ENCODE assay signal across 10 mouse cellular contexts in genomic region chr10:88056950-88057649, GRCm38 (mm10). TPM values are rescaled to one million over a fixed set of nuclear protein-coding genes. Genes with fewer than 3 reads are reported as not detected.
A peak's percentile ranks its signal among the peaks of the same experiment; 100 is the strongest.
DNase-seq lines count a peak whose midpoint lies in the region; ATAC-seq lines count a peak whose summit lies in the region.
"Had no signal": no experiment of that assay in that cellular context is flagged by ENCODE, and none has a peak within 500 bp of the region (broad histone marks: within the 10 kb centered on the region; RNA-seq: fewer than 3 reads in every experiment).

No protein-coding gene starts in this region.

- 68% methylated on average over 14 of the region's 14 CpGs for WGBS in liver, embryonic 11.5 days

- no peak overlapping the region for H3K27ac ChIP-seq in liver, embryonic 11.5 days (ENCODE audit: low read depth, low read length)
- H3K27ac ChIP-seq: embryonic facial prominence, embryonic 12.5 days had no signal

- H3K4me2 ChIP-seq in liver, embryonic 11.5 days = no peak overlapping the region
- H3K4me2 ChIP-seq: embryonic facial prominence, embryonic 12.5 days had no signal

- peak; percentile 18 for DNase-seq in gastrocnemius, postnatal 10 days
- no peak for DNase-seq in gastrocnemius, adult 18-20 months (ENCODE audit: low spot score)
- peak; percentile 66 for DNase-seq in brain, adult 2 months (ENCODE audit: low read depth, low spot score)
- peak; percentile 51 to 63 for DNase-seq in layer of hippocampus, adult 8-10 months (ENCODE audit: low spot score in 2 of 2)
- DNase-seq in lung, postnatal 36 days = peak; percentile 59
- DNase-seq in spleen, postnatal 4 days (ENCODE audit: low spot score in 2 of 2) = no peak
- DNase-seq in liver, embryonic 11.5 days (ENCODE audit: low spot score) = no peak

- H3K4me3 ChIP-seq in liver, embryonic 11.5 days (ENCODE audit: low read depth, low read length) = no peak overlapping the region
- H3K4me3 ChIP-seq: embryonic facial prominence, embryonic 12.5 days had no signal

- H3K27me3 ChIP-seq in liver, embryonic 11.5 days (replicated peaks; ENCODE audit: control insufficient read depth, insufficient read depth, low read length) = no peaks in the 10 kb centered on the region
- H3K27me3 ChIP-seq: embryonic facial prominence, embryonic 12.5 days had no signal

- H3K9me3 ChIP-seq in liver, embryonic 11.5 days (ENCODE audit: control insufficient read depth, low read length) = no peaks in the 10 kb centered on the region
- H3K9me3 ChIP-seq: embryonic facial prominence, embryonic 12.5 days had no signal

- no peak for ATAC-seq in activated CD4-positive, CD25-positive, alpha-beta regulatory T cell, adult 4 months
- ATAC-seq in liver, embryonic 11.5 days (replicated peaks; ENCODE audit: low FRiP score) = no peak

- H3K9ac ChIP-seq in liver, embryonic 11.5 days (ENCODE audit: low read depth, low read length) = no peak overlapping the region
- H3K9ac ChIP-seq: embryonic facial prominence, embryonic 12.5 days had no signal

- H3K4me1 ChIP-seq in liver, embryonic 11.5 days (replicated peaks; ENCODE audit: control insufficient read depth, insufficient read depth, low read length) = no peaks in the 10 kb centered on the region
- H3K4me1 ChIP-seq: embryonic facial prominence, embryonic 12.5 days had no signal

- no peaks in the 10 kb centered on the region for H3K36me3 ChIP-seq in liver, embryonic 11.5 days (ENCODE audit: control insufficient read depth, insufficient read depth, low read length)
- H3K36me3 ChIP-seq: embryonic facial prominence, embryonic 12.5 days had no signal

RNA-seq across cellular contexts. Expression of gene Pmch, which starts 33.8 kb away (rescaled TPM):
- not detected for total RNA-seq in gastrocnemius, postnatal 10 days (2021)
- not detected for total RNA-seq in gastrocnemius, adult 18-20 months (2021)
- 1 to 10 TPM in 1 of 4 experiments, not detected in 3; 1.1 TPM for total RNA-seq in layer of hippocampus, adult 8-10 months (2022)
- not detected for polyA plus RNA-seq in activated CD4-positive, CD25-positive, alpha-beta regulatory T cell, adult 4 months (2017; shearing (Covaris generic))
- 0.27 and 1.1 TPM in 2 replicates for polyA plus RNA-seq in liver, embryonic 11.5 days (2014; fragmentation: Nextera tagmentation; extraction: Ambion mirVana)
- total RNA-seq: ES-E14 had no signal

Comparison
In these comparisons a context has a peak if more than half of its experiments do, and no peak if none do; other contexts are left out.
1. DNase-seq: peak in gastrocnemius, postnatal 10 days (single experiment), brain, adult 2 months (single experiment), layer of hippocampus, adult 8-10 months (2 of 2) and lung, postnatal 36 days (single experiment); none in gastrocnemius, adult 18-20 months (single experiment), spleen, postnatal 4 days (0 of 2) and liver, embryonic 11.5 days (single experiment).